Mouse (Mus musculus) embryonic facial prominence, embryonic 12.5 days (tissue): ENCODE results near the gene Gm49405. TPM values are rescaled to one million over a fixed set of nuclear protein-coding genes. Genes with fewer than 3 reads are reported as not detected.

Source experiments
- polyA plus RNA-seq: library from polyadenylated mRNA; unstranded; fragments of >200 nt; fragmentation: Nextera tagmentation; extraction: Ambion mirVana; gene quantifications from 2 replicates; pipeline ENCODE4 v1.2.1, GENCODE M21; 2016

The Gm49405 gene
- polyA plus RNA-seq, 1 experiment from 2014 or later = 4.0 TPM

Other genes with a start within 250 kb of the Gm49405 start
- gene Kmt5b, start 233.2 kb upstream of the Gm49405 start, polyA plus RNA-seq = 42.2 TPM in 2 replicates
- 64.2 and 68.9 TPM in 2 replicates for gene Chka, start 148.9 kb upstream of the Gm49405 start, polyA plus RNA-seq
- gene Tcirg1, start 93.5 kb upstream of the Gm49405 start, polyA plus RNA-seq = 46.4 and 53.6 TPM in 2 replicates
- gene Ndufs8, start 87.9 kb upstream of the Gm49405 start, polyA plus RNA-seq = 245 and 268 TPM in 2 replicates
- gene Aldh3b1, start 70.8 kb upstream of the Gm49405 start, polyA plus RNA-seq = 0.91 and 1.1 TPM in 2 replicates
- gene Unc93b1, start 65.4 kb upstream of the Gm49405 start, polyA plus RNA-seq = 12.5 and 12.7 TPM in 2 replicates
- not detected in 2 replicates for gene Aldh3b3, start 42.0 kb upstream of the Gm49405 start, polyA plus RNA-seq
- 2.0 and 2.8 TPM in 2 replicates for gene Aldh3b2, start 28.3 kb upstream of the Gm49405 start, polyA plus RNA-seq
- gene Acy3, start 14.1 kb upstream of the Gm49405 start, polyA plus RNA-seq = 3.0 and 3.4 TPM in 2 replicates
- not detected in 2 replicates for gene Tbx10, start 7.9 kb upstream of the Gm49405 start, polyA plus RNA-seq
- 30.0 and 33.2 TPM in 2 replicates for gene Nudt8, start within 50 bp of the Gm49405 start, polyA plus RNA-seq
- gene Doc2g, start 2.7 kb downstream of the Gm49405 start, polyA plus RNA-seq = 6.5 and 6.9 TPM in 2 replicates
- 188 and 201 TPM in 2 replicates for gene Ndufv1, start 12.2 kb downstream of the Gm49405 start, polyA plus RNA-seq
- gene Gstp1, start 37.4 kb downstream of the Gm49405 start, polyA plus RNA-seq = 540 and 544 TPM in 2 replicates
- 2.8 and 11.5 TPM in 2 replicates for gene Gstp2, start 45.4 kb downstream of the Gm49405 start, polyA plus RNA-seq
- not detected in 2 replicates for gene Gstp3, start 58.9 kb downstream of the Gm49405 start, polyA plus RNA-seq
- gene Cabp2, start 81.0 kb downstream of the Gm49405 start, polyA plus RNA-seq = 0.22 TPM in 1 of 2 replicates, not detected in the other
- 55.6 and 55.7 TPM in 2 replicates for gene Cdk2ap2, start 96.6 kb downstream of the Gm49405 start, polyA plus RNA-seq
- 8.9 and 10.9 TPM in 2 replicates for gene Pitpnm1, start 99.4 kb downstream of the Gm49405 start, polyA plus RNA-seq
- 85.2 and 90.8 TPM in 2 replicates for gene Aip, start 125.2 kb downstream of the Gm49405 start, polyA plus RNA-seq
- gene Gpr152, start 139.2 kb downstream of the Gm49405 start, polyA plus RNA-seq = not detected in 2 replicates
- gene Cabp4, start 143.4 kb downstream of the Gm49405 start, polyA plus RNA-seq = not detected in 2 replicates
- 128 and 135 TPM in 2 replicates for gene Coro1b, start 148.0 kb downstream of the Gm49405 start, polyA plus RNA-seq
- 0.89 and 2.1 TPM in 2 replicates for gene Ptprcap, start 153.0 kb downstream of the Gm49405 start, polyA plus RNA-seq
- 59.7 and 71.7 TPM in 2 replicates for gene Rps6kb2, start 162.7 kb downstream of the Gm49405 start, polyA plus RNA-seq
- gene Carns1, start 174.9 kb downstream of the Gm49405 start, polyA plus RNA-seq = 2.6 and 3.7 TPM in 2 replicates
- 1.2 and 1.9 TPM in 2 replicates for gene Tbc1d10c, start 190.7 kb downstream of the Gm49405 start, polyA plus RNA-seq
- gene Ppp1ca, start 191.4 kb downstream of the Gm49405 start, polyA plus RNA-seq = 782 and 783 TPM in 2 replicates
- 42.7 and 45.2 TPM in 2 replicates for gene Rad9a, start 201.0 kb downstream of the Gm49405 start, polyA plus RNA-seq
- 8.5 and 9.7 TPM in 2 replicates for gene Clcf1, start 213.6 kb downstream of the Gm49405 start, polyA plus RNA-seq
- gene AC109138.7, start 213.7 kb downstream of the Gm49405 start, polyA plus RNA-seq = not detected in 2 replicates
- 14.9 and 21.6 TPM in 2 replicates for gene Pold4, start 231.3 kb downstream of the Gm49405 start, polyA plus RNA-seq